Mouse (Mus musculus): Measurements from ENCODE around the gene Ddah2.

The Ddah2 gene

GRCm38 (mm10) chr17:35058911-35059892 lies at the start of gene Ddah2:
TSS of gene Ddah2 (plus strand) at chr17:35059035.
- DNase-seq (ENCODE audit: low spot score), result peak; percentile 90

- no peak for DNase-seq (ENCODE audit: low spot score)
Observed at GRCm38 (mm10) chr17:35009586-35009985, 49.2 kb upstream of the Ddah2 start.

- no peak for DNase-seq (ENCODE audit: low spot score)
Observed at GRCm38 (mm10) chr17:35011440-35011839, 47.4 kb upstream of the Ddah2 start.

DNA sequence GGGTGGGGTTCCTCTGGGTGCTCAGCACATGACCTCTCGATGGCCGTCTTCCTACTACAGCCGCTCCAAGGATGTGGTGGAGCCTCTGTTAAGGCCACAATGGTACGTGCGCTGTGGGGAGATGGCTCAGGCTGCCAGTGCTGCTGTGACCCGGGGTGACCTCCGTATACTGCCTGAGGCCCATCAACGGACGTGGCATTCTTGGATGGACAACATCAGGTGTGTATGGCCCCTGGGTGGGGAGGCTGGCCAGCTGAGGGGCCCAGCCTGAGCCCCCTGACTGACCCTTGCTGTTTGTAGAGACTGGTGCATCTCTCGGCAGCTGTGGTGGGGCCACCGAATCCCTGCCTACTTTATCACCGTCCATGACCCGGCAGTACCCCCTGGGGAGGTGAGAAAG lies 46.4 kb upstream of the Ddah2 start:
- DNase-seq (ENCODE audit: low spot score), result no peak

GRCm38 (mm10) chr17:35013221-35013620 lies 45.6 kb upstream of the Ddah2 start:
- no peak for DNase-seq (ENCODE audit: low spot score)

DNA sequence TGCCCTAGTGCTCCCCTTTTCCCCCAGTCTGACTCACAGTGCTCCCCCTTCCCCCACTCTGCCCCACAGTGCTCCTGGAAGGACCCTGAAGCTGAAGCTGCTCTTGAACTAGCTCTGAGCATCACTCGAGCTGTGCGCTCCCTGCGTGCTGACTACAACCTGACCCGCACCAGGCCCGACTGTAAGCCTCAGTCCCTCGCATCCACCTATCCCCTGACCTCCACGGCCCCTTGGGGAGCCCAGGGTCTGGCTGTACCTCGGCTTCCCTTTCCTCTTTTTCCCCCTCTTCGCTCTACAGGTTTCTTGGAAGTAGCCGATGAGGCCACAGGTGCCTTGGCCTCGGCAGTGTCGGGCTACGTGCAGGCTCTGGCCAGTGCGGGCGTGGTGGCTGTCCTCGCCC lies 43.5 kb upstream of the Ddah2 start:
- no peak for DNase-seq (ENCODE audit: low spot score)

DNA sequence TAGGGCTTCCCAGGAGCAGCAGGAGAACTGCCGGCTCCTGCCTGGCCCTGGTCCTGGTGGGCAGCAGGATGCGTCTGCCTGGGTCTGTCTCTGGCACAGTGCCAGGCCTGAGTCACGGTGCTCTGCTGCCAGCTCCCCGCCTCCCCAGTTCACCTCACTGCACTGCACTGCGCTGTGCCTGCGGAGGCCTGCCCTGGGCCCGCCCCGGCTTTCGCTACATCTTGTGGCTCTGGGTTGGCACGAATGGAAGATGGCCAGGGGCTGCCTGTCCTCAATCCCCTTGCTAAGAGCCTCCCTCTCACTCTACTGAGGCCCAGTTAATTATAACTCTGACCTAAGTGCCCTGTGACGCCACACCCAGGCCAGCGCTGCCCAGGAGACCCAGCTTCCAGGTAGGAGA lies 42.5 kb upstream of the Ddah2 start, which contains the start of gene Vwa7:
Gene Vwa7 (plus strand): TSS at position 204 of the 400 bp plus-strand sequence.
- no peak for DNase-seq (ENCODE audit: low spot score)

DNA sequence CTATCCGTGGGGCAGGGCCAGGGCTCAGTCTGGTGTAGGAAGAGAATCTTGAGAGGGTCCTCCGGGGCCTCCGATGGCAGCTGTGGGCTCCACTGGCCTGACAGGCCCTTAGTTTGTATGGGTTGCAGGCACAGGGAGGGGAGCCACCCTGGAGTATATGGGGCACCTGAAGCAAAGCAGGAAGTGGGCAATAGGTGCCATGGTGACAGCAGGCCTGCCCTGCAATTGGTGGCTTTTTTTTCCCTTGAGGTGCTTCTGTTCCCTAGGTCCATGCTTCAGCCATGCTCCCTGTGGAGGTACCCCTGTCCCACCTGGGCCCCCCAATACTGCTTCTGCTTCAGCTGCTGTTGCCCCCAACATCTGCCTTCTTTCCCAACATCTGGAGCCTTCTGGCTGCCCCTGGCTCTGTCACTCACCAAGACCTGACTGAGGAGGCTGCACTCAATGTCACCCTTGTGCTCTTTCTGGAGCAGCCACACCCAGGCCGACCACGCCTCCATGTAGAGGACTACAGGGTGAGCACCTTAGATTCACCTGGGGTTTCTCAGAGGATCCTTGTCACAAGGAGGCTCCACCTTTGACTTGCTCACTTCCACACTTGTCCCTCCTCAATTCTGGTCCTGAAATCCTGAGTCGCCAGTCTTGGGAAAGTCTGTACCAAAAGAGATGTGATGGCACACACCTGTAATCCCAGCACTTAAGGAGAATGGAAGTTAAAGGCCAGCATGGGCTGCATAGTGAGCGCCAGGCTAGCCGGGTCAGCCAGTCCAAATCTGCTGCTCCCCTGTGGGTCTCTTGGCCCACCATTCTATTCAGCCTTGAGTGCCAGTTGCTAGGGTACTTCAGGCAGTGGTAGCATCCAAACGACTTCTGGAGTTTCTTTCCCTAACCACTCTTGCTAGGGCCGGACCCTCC lies 41.8 kb upstream of the Ddah2 start:
- DNase-seq (ENCODE audit: low spot score), result no peak

- DNase-seq (ENCODE audit: low spot score), result no peak
Observed at GRCm38 (mm10) chr17:35017706-35018030, 41.2 kb upstream of the Ddah2 start.

DNA sequence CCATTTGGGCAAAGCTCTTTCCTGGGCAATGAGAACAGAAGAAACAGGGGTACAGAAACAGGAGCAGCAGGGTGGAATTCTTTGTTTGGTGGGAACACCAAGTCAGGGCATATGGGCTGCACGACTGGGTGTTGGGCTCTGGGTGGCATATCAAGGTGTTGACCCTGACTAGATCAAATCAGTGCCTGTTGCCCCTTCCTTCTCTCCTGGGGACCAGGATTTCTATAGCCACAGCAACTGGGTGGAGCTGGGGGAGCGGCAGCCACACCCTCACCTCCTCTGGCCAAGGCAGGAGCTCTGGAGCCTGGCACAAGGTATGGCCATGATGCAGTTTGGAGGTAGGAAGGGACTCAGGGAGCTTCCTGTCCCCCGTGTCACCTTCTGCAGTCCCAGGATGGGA lies 40.7 kb upstream of the Ddah2 start:
- no peak for DNase-seq (ENCODE audit: low spot score)

- DNase-seq (ENCODE audit: low spot score), result no peak
Observed at GRCm38 (mm10) chr17:35019894-35020293, 38.9 kb upstream of the Ddah2 start.

DNA sequence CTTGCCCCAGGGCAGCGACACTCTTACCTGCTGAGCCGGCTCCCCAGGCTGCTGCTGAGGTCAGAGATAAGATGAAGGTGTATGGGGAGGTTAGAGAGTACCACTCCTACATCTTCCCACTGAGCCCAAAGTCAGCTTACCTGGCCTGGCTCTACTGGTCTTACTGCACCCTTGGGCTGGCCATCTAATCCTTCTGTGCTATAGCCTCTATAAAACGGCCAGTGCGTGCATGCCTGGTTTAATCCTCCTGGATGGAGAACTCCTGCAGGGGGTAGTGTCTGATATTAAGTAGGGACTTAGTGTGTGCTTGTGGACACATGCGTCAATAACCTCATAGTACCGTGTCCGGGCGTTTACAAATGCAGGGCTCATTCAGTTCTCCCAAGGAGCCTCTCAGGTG lies 38.3 kb upstream of the Ddah2 start:
- DNase-seq (ENCODE audit: low spot score), result no peak

GRCm38 (mm10) chr17:35021163-35021808 lies 37.5 kb upstream of the Ddah2 start:
- DNase-seq (ENCODE audit: low spot score), result peak; percentile 83

GRCm38 (mm10) chr17:35021842-35022477 lies 36.9 kb upstream of the Ddah2 start:
- peak; percentile 68 for DNase-seq (ENCODE audit: low spot score)

GRCm38 (mm10) chr17:35022541-35023060 lies 36.2 kb upstream of the Ddah2 start:
- DNase-seq (ENCODE audit: low spot score), result no peak

DNA sequence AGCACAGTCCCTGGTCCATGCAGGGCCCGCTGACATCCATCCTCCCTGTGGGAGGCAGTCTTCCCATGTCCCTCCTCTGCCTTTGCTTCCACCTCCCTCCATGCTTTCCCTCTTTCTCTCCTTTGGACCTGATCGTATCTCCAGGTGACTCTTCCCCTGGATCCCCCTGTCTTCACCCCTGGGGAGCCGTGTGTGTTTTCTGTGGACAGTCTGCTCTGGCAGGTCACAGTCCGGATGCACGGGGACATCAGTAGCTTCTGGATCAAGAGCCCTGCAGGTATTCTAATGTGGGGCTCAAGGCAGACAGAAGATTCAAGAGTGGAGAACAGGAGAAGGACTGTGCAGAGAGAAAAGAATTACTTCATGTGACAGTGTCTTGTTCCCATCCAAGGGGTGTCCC lies 35.6 kb upstream of the Ddah2 start:
- DNase-seq (ENCODE audit: low spot score), result no peak

- peak; percentile 81 for DNase-seq (ENCODE audit: low spot score)
Observed at GRCm38 (mm10) chr17:35023756-35024155, 35.1 kb upstream of the Ddah2 start.

GRCm38 (mm10) chr17:35024261-35024660 lies 34.6 kb upstream of the Ddah2 start:
- DNase-seq (ENCODE audit: low spot score), result no peak

GRCm38 (mm10) chr17:35024691-35025488 lies 33.9 kb upstream of the Ddah2 start:
- no peak for DNase-seq (ENCODE audit: low spot score)

- DNase-seq (ENCODE audit: low spot score), result no peak
Observed at GRCm38 (mm10) chr17:35026206-35026605, 32.6 kb upstream of the Ddah2 start.
